24 mouse cellular contexts compared by ENCODE assay signal in the genomic region with DNA sequence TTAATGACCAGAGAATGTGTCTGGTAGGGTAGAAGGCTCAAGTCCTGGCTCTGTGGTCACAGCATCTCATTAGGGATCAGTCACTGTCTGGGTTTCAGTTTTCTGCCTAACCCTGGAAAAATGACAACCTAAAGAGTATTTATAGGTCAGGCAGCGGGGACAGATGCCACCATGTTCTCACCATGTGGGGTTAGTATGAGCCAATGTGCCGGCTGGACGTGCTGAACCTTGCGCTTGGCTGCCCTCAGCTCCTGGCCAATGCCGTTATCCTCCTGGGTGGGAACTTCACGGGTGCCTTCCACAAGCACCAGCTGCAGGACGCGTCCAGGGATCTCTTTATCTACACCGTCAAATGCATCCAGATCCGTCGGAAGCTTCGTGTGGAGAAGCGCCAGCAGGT.
"Had no signal": no experiment of that assay in that cellular context is flagged by ENCODE, and none has a peak within 500 bp of the region (broad histone marks: within the 10 kb centered on the region; RNA-seq: fewer than 3 reads in every experiment).

No protein-coding gene starts in this region.

- DNase-seq: kidney, adult 9 months; kidney, postnatal 14 days; kidney, postnatal 4 days; layer of hippocampus, adult 9-11 months; liver, postnatal 0 days; lung, embryonic 14.5 days; right cerebral cortex, adult 18-20 months; right cerebral cortex, postnatal 14 days; right cerebral cortex, postnatal 4 days; thymus, adult 2 months; thymus, postnatal 14 days; thymus, postnatal 4 days had no signal

- H3K36me3 ChIP-seq: limb, embryonic 12.5 days; limb, embryonic 15.5 days; midbrain, embryonic 12.5 days; midbrain, embryonic 15.5 days; neural tube, embryonic 12.5 days; neural tube, embryonic 15.5 days had no signal

- H3K4me2 ChIP-seq: limb, embryonic 12.5 days; limb, embryonic 15.5 days; liver, embryonic 11.5 days; lung, embryonic 14.5 days; midbrain, embryonic 12.5 days; midbrain, embryonic 15.5 days; neural tube, embryonic 12.5 days; neural tube, embryonic 15.5 days had no signal

- H3K9me3 ChIP-seq: limb, embryonic 12.5 days; limb, embryonic 15.5 days; midbrain, embryonic 12.5 days; midbrain, embryonic 15.5 days; neural tube, embryonic 12.5 days; neural tube, embryonic 15.5 days had no signal

- H3K4me1 ChIP-seq: limb, embryonic 12.5 days; midbrain, embryonic 12.5 days; midbrain, embryonic 15.5 days; neural tube, embryonic 12.5 days; neural tube, embryonic 15.5 days had no signal

- H3K27me3 ChIP-seq: limb, embryonic 12.5 days; limb, embryonic 15.5 days; midbrain, embryonic 12.5 days; midbrain, embryonic 15.5 days; neural tube, embryonic 12.5 days; neural tube, embryonic 15.5 days had no signal

- H3K27ac ChIP-seq: layer of hippocampus, adult 2 months; limb, embryonic 12.5 days; limb, embryonic 15.5 days; liver, embryonic 14.5 days; macrophage; midbrain, embryonic 12.5 days; midbrain, embryonic 15.5 days; neural tube, embryonic 12.5 days; neural tube, embryonic 15.5 days; stomach, postnatal 0 days had no signal

- H3K4me3 ChIP-seq: layer of hippocampus, adult 2 months; limb, embryonic 12.5 days; limb, embryonic 15.5 days; midbrain, embryonic 12.5 days; midbrain, embryonic 15.5 days; neural tube, embryonic 12.5 days; neural tube, embryonic 15.5 days had no signal

- H3K9ac ChIP-seq: limb, embryonic 12.5 days; limb, embryonic 15.5 days; liver, embryonic 14.5 days; liver, postnatal 0 days; lung, embryonic 14.5 days; midbrain, embryonic 12.5 days; midbrain, embryonic 15.5 days; neural tube, embryonic 12.5 days; neural tube, embryonic 15.5 days had no signal

- ATAC-seq: lung, postnatal 0 days; midbrain, embryonic 15.5 days had no signal
